Mouse (Mus musculus) MEL (cell line): ENCODE measurements around the gene Klb.

ENCODE experiments used
- POLR2AphosphoS5 ChIP-seq: IDR thresholded peaks from 2 replicates; pipeline ENCODE4 v1.6.1; 2012; ENCODE audit warnings: low read depth, borderline replicate concordance, mild to moderate bottlenecking, inconsistent platforms, low read length, moderate library complexity, mixed read lengths
- ZNF384 ChIP-seq: IDR thresholded peaks from 2 replicates; pipeline ENCODE4 v1.6.1; 2012; ENCODE audit warnings: low read depth, mild to moderate bottlenecking, inconsistent platforms, low read length, improper control_type of control experiment

DNA sequence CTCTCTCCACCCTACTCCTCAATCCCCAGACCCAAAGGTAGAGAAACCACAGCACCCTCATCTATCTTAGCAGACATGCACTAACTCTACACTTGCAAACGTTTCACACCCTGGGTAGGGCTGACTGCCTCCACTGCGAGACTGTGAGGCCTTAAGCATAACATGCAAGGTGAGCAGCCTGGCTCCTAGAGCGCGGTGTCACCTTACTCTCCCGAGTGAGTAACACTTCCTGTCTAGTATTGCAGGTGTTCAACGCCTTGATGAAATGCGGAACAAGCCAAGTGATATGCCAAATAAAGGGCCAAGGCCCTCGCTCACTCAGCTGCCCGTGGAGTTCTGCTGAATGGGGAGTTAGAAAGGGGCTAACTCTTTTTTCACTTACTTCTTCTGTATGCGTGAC is 25.9 kb upstream of the Klb start:
- TF ChIP-seq POLR2AphosphoS5, result no peak
- TF ChIP-seq ZNF384, result no peak
